In genomic region chr1:60625698-60626486, GRCm38 (mm10) we compare ENCODE assay signal across 12 mouse cellular contexts. TPM values are rescaled to one million over a fixed set of nuclear protein-coding genes. Genes with fewer than 3 reads are reported as not detected.
A peak's percentile ranks its signal among the peaks of the same experiment; 100 is the strongest.
DNase-seq lines count a peak whose midpoint lies in the region; ATAC-seq and TF ChIP-seq lines count a peak whose summit lies in the region.
"Had no signal": no experiment of that assay in that cellular context is flagged by ENCODE, and none has a peak within 500 bp of the region (broad histone marks: within the 10 kb centered on the region; RNA-seq: fewer than 3 reads in every experiment).

No protein-coding gene starts in this region.

- H3K27ac ChIP-seq in hindbrain, embryonic 13.5 days = 0 out of 2 replicates have a peak overlapping the region, but pooled peaks have one; percentile 15
- no peak overlapping the region for H3K27ac ChIP-seq in limb, embryonic 10.5 days

- DNase-seq in frontal cortex, postnatal 25 days (ENCODE audit: low spot score in 2 of 2) = no peak
- peak; percentile 71 for DNase-seq in brain, adult 2 months (ENCODE audit: low read depth, low spot score)
- peak; percentile 15 for DNase-seq in neural tube, embryonic 10.5 days (ENCODE audit: extremely low spot score, low spot score)
- no peak for DNase-seq in limb, embryonic 10.5 days (ENCODE audit: low spot score)
- DNase-seq in lung, adult 2 months = no peak
- DNase-seq in lung, postnatal 36 days = no peak
- DNase-seq: B cell, adult 2 months; gastrocnemius, postnatal 10 days; heart, postnatal 36 days; liver had no signal

- no peak overlapping the region for H3K4me2 ChIP-seq in hindbrain, embryonic 13.5 days

- no peaks in the 10 kb centered on the region for H3K9me3 ChIP-seq in hindbrain, embryonic 13.5 days
- H3K9me3 ChIP-seq in limb, embryonic 10.5 days (replicated peaks) = no peaks in the 10 kb centered on the region

- H3K9ac ChIP-seq in hindbrain, embryonic 13.5 days = no peak overlapping the region

- no peak overlapping the region for H3K4me3 ChIP-seq in hindbrain, embryonic 13.5 days
- H3K4me3 ChIP-seq in limb, embryonic 10.5 days = no peak overlapping the region
- H3K4me3 ChIP-seq in lung, adult 2 months (replicated peaks; ENCODE audit: extremely low read depth, low read depth, low read length) = no peak overlapping the region

- WGBS in hindbrain, embryonic 13.5 days = 74% methylated on average over 17 of the region's 17 CpGs
- WGBS in limb, embryonic 10.5 days = 82% methylated on average over 17 of the region's 17 CpGs
- 88% methylated on average over 15 of the region's 17 CpGs for WGBS in lung, adult 2 months

- peaks cover 26% of the 10 kb centered on the region for H3K4me1 ChIP-seq in hindbrain, embryonic 13.5 days (replicated peaks)
- H3K4me1 ChIP-seq in limb, embryonic 10.5 days = 0 out of 2 replicates have a peak, but pooled peaks cover 8% of the 10 kb centered on the region
- H3K4me1 ChIP-seq in lung, adult 2 months (ENCODE audit: control insufficient read depth, insufficient read depth, low read length) = no peaks in the 10 kb centered on the region; the same call in 1 of the 2 replicates

- H3K27me3 ChIP-seq in hindbrain, embryonic 13.5 days = no peaks in the 10 kb centered on the region
- no peaks in the 10 kb centered on the region for H3K27me3 ChIP-seq in limb, embryonic 10.5 days (ENCODE audit: low read depth, poor library complexity, severe bottlenecking)

- no peaks in the 10 kb centered on the region for H3K36me3 ChIP-seq in hindbrain, embryonic 13.5 days
- H3K36me3 ChIP-seq in limb, embryonic 10.5 days = no peaks in the 10 kb centered on the region

- ATAC-seq in frontal cortex, adult (ENCODE audit: low TSS enrichment) = peak; percentile 88
- peak; percentile 73 for ATAC-seq in hindbrain, embryonic 13.5 days (ENCODE audit: low FRiP score)

- TF ChIP-seq POLR2A in lung, adult 2 months (IDR thresholded peaks at IDR 0.05; ENCODE audit: borderline replicate concordance, extremely low read depth, low read depth, low read length) = no peak

- TF ChIP-seq CTCF in lung, adult 2 months (IDR thresholded peaks at IDR 0.05; ENCODE audit: insufficient read depth, low read length) = no peak

RNA-seq across cellular contexts. Expression of gene Raph1, which starts 59.0 kb away (rescaled TPM):
- polyA plus RNA-seq in hindbrain, embryonic 13.5 days (2015; fragmentation: Nextera tagmentation; extraction: Ambion mirVana) = 27.6 and 28.2 TPM in 2 replicates
- polyA plus RNA-seq in limb, embryonic 10.5 days (2016; fragmentation: Nextera tagmentation; extraction: Ambion mirVana) = 20.4 and 22.7 TPM in 2 replicates
- 14.1 and 16.4 TPM in 2 replicates for polyA plus RNA-seq in lung, adult 2 months (2012; rRNA removed)

Comparison
In these comparisons a context has a peak if more than half of its experiments do, and no peak if none do; other contexts are left out.
1. DNase-seq: peak in brain, adult 2 months (single experiment) and neural tube, embryonic 10.5 days (single experiment); none in frontal cortex, postnatal 25 days (0 of 2), limb, embryonic 10.5 days (single experiment), lung, adult 2 months (single experiment) and lung, postnatal 36 days (single experiment).